Mouse (Mus musculus) lung, postnatal 0 days (tissue): Measurements from ENCODE around the gene Lrrc74b. TPM values are rescaled to one million over a fixed set of nuclear protein-coding genes. Genes with fewer than 3 reads are reported as not detected.
"Not testable (repeated sequence)": the region's sequence is repeated elsewhere in the genome, so short reads cannot be mapped to it uniquely, and the experiment has no call there.

Experiments used
- ATAC-seq: fragments of 200-750 bp; cut with Nextera tagmentation; 2 replicates; pipeline ENCODE4 v1.8.0; 2017; ENCODE audit warnings: moderate library complexity
- DNase-seq: peaks from one replicate; pipeline ENCODE4 v3.0.0-alpha.2; 2016; ENCODE audit warnings: low spot score
- H3K27ac ChIP-seq: fragments of 300-500 bp; sonication (generic); 2 replicates; pipeline ENCODE4 v1.5.1; 2014; ENCODE audit warnings: antibody characterized with exemption, mild to moderate bottlenecking, low read length, mixed read lengths
- H3K27me3 ChIP-seq: fragments of 300-500 bp; sonication (generic); replicated peaks from 2 replicates; pipeline ENCODE4 v1.6.1; 2014; ENCODE audit warnings: low read length, mixed read lengths; ENCODE audit not compliant: insufficient read depth
- H3K36me3 ChIP-seq: fragments of 300-500 bp; sonication (generic); 2 replicates; pipeline ENCODE4 v1.6.1; 2014; ENCODE audit warnings: low read length, mixed read lengths; ENCODE audit not compliant: insufficient read depth
- H3K4me1 ChIP-seq: fragments of 300-500 bp; sonication (generic); 2 replicates; pipeline ENCODE4 v1.6.1; 2014; ENCODE audit warnings: antibody characterized with exemption, low read depth, low read length, mixed read lengths; ENCODE audit not compliant: insufficient read depth
- H3K4me2 ChIP-seq: fragments of 300-500 bp; sonication (generic); replicated peaks from 2 replicates; pipeline ENCODE4 v1.6.1; 2014; ENCODE audit warnings: low read depth, mild to moderate bottlenecking, low read length, moderate library complexity, mixed read lengths
- H3K4me3 ChIP-seq: fragments of 300-500 bp; sonication (generic); 2 replicates; pipeline ENCODE4 v1.5.1; 2014; ENCODE audit warnings: low read depth, low read length
- H3K9ac ChIP-seq: fragments of 300-500 bp; sonication (generic); replicated peaks from 2 replicates; pipeline ENCODE4 v1.6.1; 2014; ENCODE audit warnings: low read depth, mild to moderate bottlenecking
- H3K9me3 ChIP-seq: fragments of 300-500 bp; sonication (generic); 2 replicates; pipeline ENCODE4 v1.6.1; 2016; ENCODE audit warnings: low read length, mixed read lengths
- CTCF ChIP-seq: IDR thresholded peaks from 2 replicates; pipeline ENCODE4 v1.5.1; 2016; ENCODE audit warnings: antibody characterized with exemption, mild to moderate bottlenecking
- EP300 ChIP-seq: IDR thresholded peaks from 2 replicates; pipeline ENCODE4 v1.6.1; 2016; ENCODE audit warnings: antibody characterized with exemption, mild to moderate bottlenecking, control low read depth
- WGBS: fragments of 180-500 bp; shearing (Covaris S2); extraction: QIAGEN DNeasy Blood & Tissue Kit; methylation state at CpG from one replicate; pipeline ENCODE4 v1.1.7; 2014; 5-methylcytosine and 5-hydroxymethylcytosine counted together
- polyA plus RNA-seq: library from polyadenylated mRNA; unstranded; fragments of >200 nt; fragmentation: Nextera tagmentation; extraction: Ambion mirVana; gene quantifications from 2 replicates; pipeline ENCODE4 v1.2.1, GENCODE M21; 2015

Lrrc74b gene
- polyA plus RNA-seq, 1 experiment from 2014 or later = 5.3 TPM

- Histone ChIP-seq H3K4me1 (no peaks in the 10 kb centered on the region), H3K27me3 (no peaks in the 10 kb centered on the region), H3K9ac (no peak overlapping the region), H3K4me2 (no peak overlapping the region), H3K36me3 (no peaks in the 10 kb centered on the region), H3K4me3 (no peak overlapping the region), H3K27ac (no peak overlapping the region), H3K9me3 (no peaks in the 10 kb centered on the region)
- DNase-seq (no peak), ATAC-seq (no peak)
- 83% methylated on average over 4 of the region's 4 CpGs for WGBS
- TF ChIP-seq CTCF = no peak
- TF ChIP-seq EP300 = no peak
Measured at GRCm38 (mm10) chr16:17556180-17556579, 4.9 kb downstream of the Lrrc74b start.

DNA sequence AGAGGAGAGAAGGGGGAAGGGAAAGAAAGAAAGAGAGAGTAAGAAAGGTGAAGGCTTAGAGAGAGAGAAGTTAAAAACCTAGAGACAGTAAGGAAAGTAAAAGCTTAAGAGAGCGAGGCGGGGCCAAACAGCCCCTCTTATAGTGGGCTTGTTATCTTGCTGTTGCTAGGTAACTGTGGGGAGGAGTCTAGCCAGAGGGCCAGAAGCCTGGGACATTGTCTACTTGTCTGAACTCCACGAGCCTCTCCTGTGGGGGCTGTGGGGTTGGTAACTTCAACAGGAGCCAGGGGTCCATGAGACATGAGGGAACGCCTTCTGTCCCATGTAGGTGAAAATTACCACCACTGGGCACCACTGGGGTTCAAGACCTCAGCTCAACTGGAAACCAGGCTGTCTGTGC, 6.3 kb downstream of the Lrrc74b start:
- peak overlapping the region; percentile 46 for H3K4me2 ChIP-seq
- peak overlapping the region; percentile 16; the same call in 1 of the 2 replicates for H3K27ac ChIP-seq
- H3K4me1 ChIP-seq, H3K4me3 ChIP-seq, H3K9ac ChIP-seq, H3K9me3 ChIP-seq, H3K27me3 ChIP-seq, H3K36me3 ChIP-seq: not testable (repeated sequence)
- peak; percentile 41 for DNase-seq
- ATAC-seq = peak; percentile 32; the same call in 1 of the 2 replicates
- WGBS = 19% methylated on average over 4 of the region's 4 CpGs

GRCm38 (mm10) chr16:17553910-17554685, 6.9 kb downstream of the Lrrc74b start:
- H3K9ac ChIP-seq = no peak overlapping the region
- no peaks in the 10 kb centered on the region for H3K36me3 ChIP-seq
- H3K4me3 ChIP-seq = no peak overlapping the region
- H3K9me3 ChIP-seq = no peaks in the 10 kb centered on the region
- 7% methylated on average over 18 of the region's 18 CpGs for WGBS
- H3K4me1 ChIP-seq = no peaks in the 10 kb centered on the region
- no peaks in the 10 kb centered on the region for H3K27me3 ChIP-seq
- no peak overlapping the region; the same call in 1 of the 2 replicates for H3K27ac ChIP-seq
- TF ChIP-seq CTCF = no peak
- no peak for TF ChIP-seq EP300
- H3K4me2 ChIP-seq = peak overlapping the region; percentile 46
- DNase-seq (peak; percentile 98), ATAC-seq (peak; percentile 99)

DNA sequence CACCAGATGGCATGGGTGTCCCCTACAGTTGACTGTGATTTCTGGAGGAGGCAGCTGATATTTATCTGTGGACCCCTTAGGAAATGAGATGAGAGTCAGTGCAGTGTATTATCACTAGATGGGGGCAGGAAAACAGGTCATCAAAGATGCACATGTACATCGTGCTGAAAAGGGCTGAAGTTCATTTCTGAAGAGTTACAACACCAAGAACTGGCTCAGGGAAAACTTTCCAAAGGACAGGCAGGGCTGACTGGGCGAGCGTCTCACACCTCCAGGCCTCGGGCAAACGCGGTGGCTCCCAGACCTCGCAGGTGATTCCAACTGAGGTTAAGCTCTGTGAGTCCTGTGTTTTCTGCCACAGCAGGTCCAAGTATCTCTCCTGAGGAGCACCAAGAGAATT, 8.2 kb downstream of the Lrrc74b start:
- no peak for DNase-seq
- 64% methylated on average over 7 of the region's 7 CpGs for WGBS
- no peak overlapping the region for H3K9ac ChIP-seq
- no peaks in the 10 kb centered on the region for H3K9me3 ChIP-seq
- H3K4me3 ChIP-seq = no peak overlapping the region
- H3K27me3 ChIP-seq = no peaks in the 10 kb centered on the region
- H3K4me1 ChIP-seq = no peaks in the 10 kb centered on the region
- H3K4me2 ChIP-seq = no peak overlapping the region
- no peaks in the 10 kb centered on the region for H3K36me3 ChIP-seq
- ATAC-seq = no peak
- H3K27ac ChIP-seq = no peak overlapping the region
- TF ChIP-seq EP300 (no peak), CTCF (no peak)

DNA sequence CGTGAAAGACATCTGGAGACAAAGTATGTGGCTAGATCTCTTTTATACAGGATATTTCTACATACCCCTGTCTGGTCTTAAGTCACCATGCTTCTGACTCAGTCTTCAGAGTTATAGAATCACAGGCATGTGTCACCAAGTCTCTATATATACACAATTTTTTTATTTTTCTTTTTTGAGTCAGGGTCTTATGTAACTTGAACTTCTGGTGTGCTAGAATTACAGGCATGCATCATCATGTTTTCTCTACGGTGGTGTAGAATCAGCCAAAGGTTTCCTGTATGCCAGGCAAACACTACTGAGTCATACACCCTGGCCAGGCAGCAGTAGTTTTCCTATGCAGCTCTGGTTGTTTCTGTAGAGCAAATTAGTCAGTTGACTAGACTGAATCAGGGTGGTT, 18.4 kb downstream of the Lrrc74b start:
- TF ChIP-seq EP300 (no peak), CTCF (no peak)
- Histone ChIP-seq H3K9me3 (no peaks in the 10 kb centered on the region), H3K4me2 (no peak overlapping the region), H3K27me3 (no peaks in the 10 kb centered on the region), H3K27ac (no peak overlapping the region), H3K4me1 (no peaks in the 10 kb centered on the region), H3K36me3 (no peaks in the 10 kb centered on the region), H3K9ac (no peak overlapping the region), H3K4me3 (no peak overlapping the region)
- no peak for DNase-seq
- WGBS = 60% methylated on average over 2 of the region's 2 CpGs
- ATAC-seq = no peak

- Histone ChIP-seq H3K4me2 (no peak overlapping the region), H3K36me3 (no peaks in the 10 kb centered on the region), H3K4me1 (peaks cover 2% of the 10 kb centered on the region; the same call in 1 of the 2 replicates), H3K27ac (no peak overlapping the region), H3K4me3 (no peak overlapping the region), H3K9ac (no peak overlapping the region), H3K27me3 (no peaks in the 10 kb centered on the region), H3K9me3 (no peaks in the 10 kb centered on the region)
- ATAC-seq (no peak), DNase-seq (no peak)
- 91% methylated on average over 3 of the region's 3 CpGs for WGBS
- no peak for TF ChIP-seq EP300
- TF ChIP-seq CTCF = no peak
Measured at GRCm38 (mm10) chr16:17536584-17536983, 24.5 kb downstream of the Lrrc74b start.
